Mouse (Mus musculus) stomach, postnatal 0 days (tissue): ENCODE data around the gene Ncam2.

ENCODE experiments used
- CTCF ChIP-seq: IDR thresholded peaks from 2 replicates; pipeline ENCODE4 v1.5.1; 2016; ENCODE audit warnings: antibody characterized with exemption, low read depth, mild to moderate bottlenecking, moderate library complexity
- EP300 ChIP-seq: optimal IDR thresholded peaks from 2 replicates; pipeline ENCODE3; 2016; ENCODE audit warnings: antibody characterized with exemption

DNA sequence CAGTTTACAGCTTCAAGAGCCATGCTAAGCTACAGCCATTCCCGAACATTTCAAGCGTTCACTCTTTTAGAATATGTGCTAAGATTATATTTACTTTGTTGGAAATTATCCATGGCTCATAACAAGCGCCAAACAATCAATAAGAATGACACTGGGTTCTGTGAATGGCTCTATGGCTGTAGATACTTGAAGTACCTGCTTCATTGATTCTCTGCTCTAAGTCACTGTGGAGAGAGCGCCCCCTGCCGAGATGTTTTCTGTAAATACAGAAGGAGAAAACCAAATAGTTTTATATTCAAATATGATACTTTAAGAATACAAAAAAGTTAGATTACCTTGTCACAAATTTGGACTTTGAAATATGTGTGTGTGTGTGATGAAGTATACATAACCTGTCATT lies 83.7 kb downstream of the Ncam2 start:
- TF ChIP-seq CTCF: peak; percentile 65
- TF ChIP-seq EP300: no peak
